Mouse (Mus musculus) left cerebral cortex, postnatal 10 days (tissue): ENCODE measurements around the gene Myo16. TPM values are rescaled to one million over a fixed set of nuclear protein-coding genes. Genes with fewer than 3 reads are reported as not detected.

Experiments used
- DNase-seq, 2 experiments: peaks; one replicate each; pipeline ENCODE4 v3.0.0; 2021 to 2022; ENCODE audit warnings: low spot score in 2 of 2, mixed read lengths in 1 of 2; ENCODE audit errors: extremely low spot score in 1 of 2
- intact Hi-C: fragments of 180-260 bp; cut with DNase I; formaldehyde crosslinking; loops from one replicate; pipeline ENCODE4 v1.15.1; 2025
- total RNA-seq, 2 experiments: library from RNA; stranded (reverse); gene quantifications; 2 replicates each; pipeline ENCODE4 v1.2.3; 2021

Myo16 gene
- 100 to 1,000 TPM in 1 of 2 experiments, 10 to 100 TPM in 1; 92.5 to 107 TPM for total RNA-seq

DNA sequence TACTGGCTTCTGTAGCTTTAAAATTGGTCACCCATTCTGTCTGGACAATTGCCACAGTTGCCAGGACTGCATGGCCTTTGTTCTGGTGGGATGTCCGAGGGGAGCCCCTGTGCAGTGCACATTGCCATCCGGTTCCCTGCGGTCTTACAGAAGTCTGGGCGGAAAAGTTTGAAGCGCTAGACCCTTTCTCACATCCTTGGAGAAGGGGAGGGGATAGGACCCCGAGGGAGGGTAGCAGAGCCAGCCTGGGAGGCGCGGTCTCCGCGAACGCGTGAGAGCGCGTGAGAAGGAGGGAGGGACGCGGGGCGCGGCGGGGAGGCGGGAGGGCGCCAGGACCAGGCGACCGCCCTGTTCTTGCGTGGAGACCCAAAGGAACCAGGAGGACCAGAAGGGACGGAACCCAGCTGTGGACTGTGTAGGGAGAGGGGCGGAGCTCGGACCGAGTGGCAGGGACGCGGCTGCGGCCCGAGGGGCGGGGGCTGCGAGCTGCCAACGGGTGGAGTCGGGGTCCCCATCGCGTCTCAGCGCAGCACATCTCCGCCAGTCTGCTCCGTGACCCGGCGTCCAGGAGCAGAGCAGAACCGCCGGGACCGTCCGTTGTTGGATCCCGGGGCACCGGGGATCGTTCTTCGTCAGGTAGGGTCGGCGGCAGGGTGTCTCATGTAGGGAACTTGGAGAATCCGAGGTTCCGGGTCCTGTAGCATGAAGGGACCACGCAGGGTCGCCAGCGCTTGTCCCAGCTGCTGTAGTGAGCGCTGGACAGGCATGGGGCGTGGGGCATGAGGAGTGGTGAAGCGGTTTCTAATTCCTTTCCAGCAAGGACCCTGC is at the start of gene Myo16:
Gene Myo16 (plus strand): TSS at position 301 of the 828 bp plus-strand sequence.
- peak; percentile 28 to 59 for DNase-seq
- intact Hi-C loops: loop anchor here (5.0 kb wide), 1 partner anchor 102 kb away; no protein-coding TSS in a partner anchor

DNA sequence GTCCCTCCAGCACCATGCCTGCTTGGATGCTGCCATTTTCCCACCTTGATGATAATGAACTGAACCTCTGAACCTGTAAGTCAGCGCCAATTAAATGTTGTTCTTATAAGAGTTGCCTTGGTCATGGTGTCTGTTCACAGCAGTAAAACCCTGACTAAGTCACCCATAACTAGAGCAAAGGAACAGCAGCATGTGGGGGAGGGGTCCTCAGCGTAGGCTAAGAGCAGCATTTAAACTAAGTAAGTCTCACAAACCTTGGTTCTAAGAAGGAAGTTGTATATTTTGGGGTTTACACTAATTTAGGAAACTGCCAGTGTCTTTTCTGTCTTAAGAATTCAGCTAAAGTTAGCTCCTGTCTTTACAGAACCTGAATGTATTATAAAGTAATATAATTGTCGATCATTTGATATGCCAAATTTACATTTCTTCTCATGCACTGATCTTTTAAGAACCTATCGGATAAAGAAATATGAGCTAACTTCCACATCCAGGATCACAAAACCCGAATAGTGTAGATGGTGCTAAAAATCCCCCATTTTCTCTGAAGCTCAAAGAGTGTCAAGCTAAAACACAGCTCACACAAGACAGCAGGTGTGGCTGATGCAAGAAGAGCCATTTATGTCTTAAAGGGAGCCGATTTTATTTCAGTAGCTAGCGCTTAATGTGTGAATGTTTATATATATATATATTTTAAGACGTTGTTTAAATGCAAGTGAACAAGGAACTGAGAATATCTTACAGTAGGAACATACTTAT is 45.0 kb upstream of the Myo16 start:
- intact Hi-C loops: no loop called here

DNA sequence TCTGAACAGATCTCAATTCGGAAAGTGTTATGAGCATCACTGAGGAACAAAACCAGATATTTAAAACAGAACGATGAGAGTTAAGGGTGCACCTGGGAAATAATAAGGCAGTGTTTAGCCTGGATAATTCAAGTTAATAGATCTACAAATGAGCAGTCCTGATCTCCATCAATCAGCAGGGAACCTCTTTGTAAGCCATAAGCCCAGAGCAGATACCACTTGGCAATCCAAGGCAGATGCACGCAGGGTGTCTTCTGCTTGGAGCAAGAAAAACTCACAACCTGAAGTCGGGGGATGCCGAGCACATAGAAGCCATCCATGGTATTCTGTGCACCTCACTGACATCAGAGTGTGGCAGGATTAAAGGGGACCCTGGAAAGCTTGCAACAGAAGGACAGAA is 31.0 kb upstream of the Myo16 start:
- intact Hi-C loops: no loop called here
- no peak for DNase-seq

More for the DNA sequence above, 45.0 kb upstream of the Myo16 start:
- no peak for DNase-seq

DNA sequence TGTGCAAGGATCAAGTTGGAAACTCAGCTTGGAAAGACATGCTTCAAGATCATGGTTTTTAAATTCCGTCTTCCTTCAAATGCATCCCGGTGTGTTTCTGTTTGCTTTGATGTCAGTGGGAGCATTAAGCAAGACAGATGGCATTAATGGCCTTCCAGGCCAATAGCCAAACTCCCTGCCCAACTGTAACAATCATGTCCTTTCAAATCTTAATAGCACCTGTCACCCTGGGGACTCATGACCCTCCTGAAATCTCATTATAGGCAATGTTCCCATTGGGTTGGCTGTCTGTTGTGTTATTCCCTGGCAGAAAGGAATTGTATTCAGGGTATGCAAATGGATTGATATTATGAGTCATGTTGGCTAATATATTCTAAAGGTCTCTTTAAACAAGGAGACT is 30.3 kb upstream of the Myo16 start:
- no peak for DNase-seq
- intact Hi-C loops: no loop called here

DNA sequence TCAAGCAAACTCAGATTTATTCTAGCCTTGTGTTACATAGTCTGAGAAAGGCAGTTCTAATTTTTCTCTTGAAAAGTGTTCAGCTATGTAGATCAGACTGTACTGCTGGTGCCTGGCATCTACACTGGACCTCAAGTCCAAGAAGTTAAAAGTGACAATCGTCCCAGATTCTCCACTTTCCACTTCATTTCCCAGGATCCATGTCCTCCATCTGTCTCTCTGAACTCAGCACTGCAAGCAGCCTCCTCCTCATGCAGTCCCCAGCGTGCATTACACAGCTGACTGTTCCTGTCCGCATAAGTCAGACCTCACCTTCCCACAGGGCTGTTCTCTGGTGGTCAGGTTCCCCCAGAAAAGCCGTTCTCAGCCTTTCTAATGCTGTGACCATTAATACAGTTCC is 28.0 kb upstream of the Myo16 start:
- DNase-seq: no peak
- intact Hi-C loops: no loop called here

DNA sequence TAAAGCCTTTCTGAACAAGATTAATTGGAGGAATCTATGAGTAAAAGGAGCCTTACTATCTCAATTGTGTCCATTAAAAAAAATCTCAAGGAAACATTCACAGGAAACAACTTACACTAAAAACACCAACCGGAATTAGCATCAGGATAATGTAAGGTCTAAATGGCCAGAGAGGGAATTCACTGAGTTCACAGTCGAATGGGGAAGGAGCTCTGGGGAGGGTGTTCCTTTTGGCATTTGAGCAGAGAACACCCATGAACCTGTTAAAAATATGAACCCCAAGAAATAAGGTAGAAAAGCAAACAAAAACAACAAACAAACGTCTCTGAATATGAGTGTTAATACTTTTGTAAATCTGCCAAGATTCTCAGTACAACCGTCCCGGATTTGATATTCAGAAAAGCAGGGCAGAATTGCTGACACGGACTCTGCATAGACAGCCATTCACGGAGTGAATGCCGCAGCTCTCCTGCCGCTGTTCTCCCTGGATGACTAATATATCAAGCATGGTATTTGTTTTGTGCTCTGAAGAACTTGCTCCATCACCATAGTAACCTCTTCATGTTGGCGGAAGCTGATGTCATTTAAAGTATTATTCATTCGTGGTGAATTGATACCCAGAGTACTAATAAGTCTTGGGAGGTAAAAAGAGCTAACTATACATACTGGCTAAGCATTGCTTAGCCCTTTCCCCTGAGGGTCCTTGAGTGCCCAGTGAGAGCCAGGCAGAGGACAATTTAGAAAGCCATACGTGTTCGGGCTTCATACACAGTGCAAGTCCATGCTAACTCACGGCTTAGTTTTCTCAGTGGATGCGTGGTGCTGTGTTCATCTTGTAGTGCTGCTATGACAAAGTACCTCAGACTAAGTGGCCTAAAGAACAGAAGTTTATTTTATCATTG is 22.9 kb upstream of the Myo16 start:
- intact Hi-C loops: no loop called here
- DNase-seq: no peak

DNA sequence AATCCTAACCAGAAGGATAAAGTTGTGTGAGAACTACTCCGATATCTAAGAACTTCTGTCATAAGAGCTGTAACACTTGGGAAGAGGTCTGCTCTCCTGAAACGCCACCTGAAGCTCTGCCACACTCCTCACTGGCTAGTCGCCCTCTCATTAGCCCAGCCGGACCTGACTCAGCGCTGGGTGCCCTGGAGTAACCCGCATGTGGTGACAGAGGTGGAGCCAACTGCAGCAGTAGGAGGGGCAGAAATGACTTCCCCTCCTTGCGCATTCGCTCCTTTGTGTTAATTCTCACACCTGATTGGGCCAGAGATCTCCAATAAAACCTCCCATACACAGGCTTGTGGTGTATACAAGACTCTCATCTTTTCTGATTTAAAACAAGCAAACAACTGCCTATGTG is 14.2 kb upstream of the Myo16 start:
- intact Hi-C loops: no loop called here
- no peak for DNase-seq

DNA sequence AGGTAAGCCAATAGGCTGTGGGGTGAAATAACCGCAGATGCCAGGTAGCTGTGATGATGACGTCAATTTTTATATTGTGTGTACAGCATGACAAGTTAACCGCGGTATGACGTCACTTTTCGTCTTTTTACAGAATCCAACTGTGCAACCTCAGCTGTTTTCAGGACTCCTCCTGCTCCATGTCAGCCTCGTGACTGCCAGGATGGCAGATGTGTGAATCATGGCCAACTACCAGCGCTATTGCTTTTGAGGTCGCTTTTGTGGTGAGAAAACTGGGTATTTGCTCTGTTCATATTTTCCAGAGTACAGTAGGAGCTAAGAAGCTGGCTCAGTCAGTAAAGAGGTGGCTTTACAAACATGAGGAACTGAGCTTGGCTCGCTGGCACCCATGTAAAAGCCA is 9.8 kb upstream of the Myo16 start:
- DNase-seq: no peak
- intact Hi-C loops: no loop called here

DNA sequence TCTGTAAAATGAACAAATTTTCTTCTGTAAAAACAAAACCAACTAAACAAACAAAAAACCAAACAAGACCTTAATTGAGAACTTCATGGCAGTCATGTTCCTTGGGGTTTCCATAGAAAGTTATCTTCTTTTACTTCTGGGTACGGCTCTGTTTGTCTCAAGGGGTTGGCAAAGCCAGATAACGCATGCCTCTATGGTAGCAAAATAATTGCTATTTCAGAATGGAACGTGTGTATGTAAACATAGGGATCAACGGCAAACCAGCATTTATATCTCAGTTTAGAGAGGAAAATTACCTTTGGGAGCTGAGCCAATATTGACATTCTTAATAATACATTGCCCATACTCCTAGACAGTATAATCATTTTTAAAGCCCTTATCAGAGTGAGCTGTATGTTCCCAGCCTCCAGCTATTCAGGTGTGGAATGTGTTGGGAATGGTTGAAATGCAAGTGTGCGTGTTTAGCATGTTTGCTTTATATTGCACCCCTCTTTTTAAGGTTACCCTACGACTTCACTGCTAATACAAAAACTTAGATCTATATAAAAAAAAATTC is 1.9 kb upstream of the Myo16 start:
- intact Hi-C loops: loop anchor here (5.0 kb wide), 1 partner anchor 99 kb away; no protein-coding TSS in a partner anchor
- DNase-seq: no peak

DNA sequence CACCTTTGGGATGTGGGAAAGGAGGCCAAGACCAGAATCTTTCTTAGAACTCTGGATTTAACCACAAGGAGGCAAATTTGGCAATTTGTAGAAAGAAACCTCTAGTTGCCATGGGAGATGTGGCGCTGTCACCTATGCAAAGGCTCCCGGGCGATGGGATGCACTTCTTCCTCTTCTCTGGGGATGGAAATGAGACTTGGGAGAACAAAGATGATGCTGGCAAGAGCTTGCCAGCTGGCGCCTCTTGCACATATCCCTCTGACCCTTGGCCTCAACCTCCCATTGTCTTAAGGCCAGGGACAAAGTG is 681 bp downstream of the Myo16 start:
- intact Hi-C loops: loop anchor here (5.0 kb wide), 1 partner anchor 102 kb away; no protein-coding TSS in a partner anchor
- DNase-seq: no peak

DNA sequence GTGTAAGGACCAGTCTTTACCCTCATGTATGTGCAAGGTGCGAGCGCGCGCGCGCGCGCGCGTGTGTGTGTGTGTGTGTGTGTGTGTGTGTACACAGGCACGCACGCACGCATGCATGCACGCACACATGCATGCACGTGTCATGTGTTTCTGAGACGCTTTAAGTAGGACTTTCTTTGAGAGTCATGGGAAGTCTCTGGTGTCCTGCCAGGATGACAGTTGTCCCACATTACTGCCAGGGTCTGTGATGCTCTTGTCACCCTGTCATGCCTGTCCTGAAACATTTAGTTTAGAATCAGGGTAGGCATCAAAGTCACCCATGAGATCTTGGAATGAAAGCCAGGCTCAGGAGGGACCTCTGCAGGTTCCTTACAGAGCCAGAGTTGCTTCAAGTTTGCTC is 1.4 kb downstream of the Myo16 start:
- DNase-seq: no peak
- intact Hi-C loops: no loop called here

DNA sequence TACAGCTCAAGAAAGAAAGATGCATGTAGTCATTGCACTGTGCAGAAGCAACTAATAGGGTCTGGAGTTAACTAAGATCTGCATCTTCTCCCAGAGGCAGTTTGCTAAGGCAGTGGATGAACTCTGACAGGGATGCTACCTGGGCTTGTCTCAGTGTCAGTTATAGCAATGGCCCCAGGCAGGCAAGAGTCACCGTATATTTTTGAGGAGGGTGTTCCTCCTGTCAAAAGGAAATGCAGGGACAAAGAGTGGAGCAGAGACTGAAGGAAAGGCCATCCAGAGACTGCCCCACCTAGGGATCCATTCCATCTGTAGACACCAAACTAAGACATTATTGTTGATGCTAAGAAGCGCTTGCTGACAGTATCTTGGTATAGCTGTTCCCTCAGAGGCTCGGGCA is 7.4 kb downstream of the Myo16 start:
- intact Hi-C loops: no loop called here
- DNase-seq: no peak

DNA sequence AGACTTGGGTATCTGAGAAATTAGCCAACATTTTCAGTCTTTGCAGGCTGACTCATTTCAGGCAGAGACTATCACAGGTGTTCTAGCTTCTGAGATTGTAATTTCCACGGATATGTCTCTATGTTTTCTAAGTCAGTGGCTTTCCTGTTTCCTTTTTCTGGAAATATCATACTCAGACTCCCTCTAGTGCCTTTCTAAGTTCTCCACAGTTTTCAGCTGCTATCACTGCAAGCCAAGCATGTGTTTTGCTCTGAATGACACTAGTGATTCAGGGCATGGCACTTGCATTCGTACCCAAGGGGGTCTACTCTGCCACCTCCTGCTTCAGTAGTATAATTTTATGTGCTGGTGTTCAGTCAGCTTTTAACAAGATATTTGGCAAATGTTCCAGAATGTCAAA is 11.2 kb downstream of the Myo16 start:
- intact Hi-C loops: no loop called here
- no peak for DNase-seq

DNA sequence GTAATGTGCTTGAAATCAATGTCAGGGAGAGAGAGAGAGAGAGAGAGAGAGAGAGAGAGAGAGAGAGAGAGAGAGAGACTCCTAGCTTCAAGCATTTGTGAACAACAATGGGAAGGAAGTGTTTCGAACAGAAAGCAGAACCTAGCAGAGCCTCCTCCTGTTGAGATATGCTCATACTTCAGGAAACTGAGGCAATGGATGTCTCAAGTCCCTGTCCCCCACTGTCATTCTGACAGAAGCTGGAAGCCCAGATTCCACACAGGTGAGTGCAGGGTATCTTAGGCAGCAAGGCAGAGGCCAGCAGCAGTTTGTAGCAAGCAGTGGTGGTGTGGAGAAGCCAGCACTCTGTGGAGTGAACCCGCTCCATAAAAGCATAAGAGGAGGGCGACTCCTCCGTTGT is 14.6 kb downstream of the Myo16 start:
- intact Hi-C loops: no loop called here

DNA sequence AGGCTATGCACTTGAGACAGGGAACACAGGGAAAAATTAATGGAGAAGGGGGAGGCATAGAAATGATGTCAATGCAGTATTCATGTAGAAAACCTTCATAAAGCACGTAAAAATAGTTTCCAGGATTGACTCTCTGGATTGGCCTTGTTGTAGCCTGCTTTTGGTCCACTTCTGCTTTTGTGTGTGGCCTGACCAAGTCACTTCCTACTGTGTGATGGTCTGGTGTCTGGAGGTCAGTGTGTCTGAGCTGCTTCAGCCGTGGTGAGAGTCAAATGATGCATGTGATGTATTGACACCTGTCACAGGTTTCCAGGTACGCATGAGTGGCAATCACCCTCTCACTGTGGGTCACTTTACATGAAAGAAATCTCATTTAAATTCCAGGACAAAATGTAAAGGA is 16.2 kb downstream of the Myo16 start:
- no peak for DNase-seq
- intact Hi-C loops: no loop called here

More for the DNA sequence above, 14.6 kb downstream of the Myo16 start:
- no peak for DNase-seq

DNA sequence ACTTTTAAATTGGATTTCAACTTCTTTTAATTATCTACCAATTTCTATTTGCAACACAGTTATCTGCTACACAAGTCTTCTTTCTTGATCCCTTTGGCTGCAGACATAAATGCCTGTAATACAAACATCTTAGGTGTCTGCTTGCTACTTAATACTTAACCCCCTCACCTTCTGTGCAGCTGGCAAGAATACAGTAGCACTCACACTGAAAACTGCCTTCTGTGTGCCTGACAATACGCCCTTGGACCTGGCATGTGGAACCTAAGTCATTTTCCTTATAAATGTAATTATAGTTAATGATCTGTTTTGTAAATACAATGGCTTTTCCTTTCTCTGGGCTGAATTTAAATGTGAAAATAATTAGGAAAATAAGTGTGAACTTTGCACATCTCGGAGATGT is 17.6 kb downstream of the Myo16 start:
- intact Hi-C loops: no loop called here
- DNase-seq: no peak

DNA sequence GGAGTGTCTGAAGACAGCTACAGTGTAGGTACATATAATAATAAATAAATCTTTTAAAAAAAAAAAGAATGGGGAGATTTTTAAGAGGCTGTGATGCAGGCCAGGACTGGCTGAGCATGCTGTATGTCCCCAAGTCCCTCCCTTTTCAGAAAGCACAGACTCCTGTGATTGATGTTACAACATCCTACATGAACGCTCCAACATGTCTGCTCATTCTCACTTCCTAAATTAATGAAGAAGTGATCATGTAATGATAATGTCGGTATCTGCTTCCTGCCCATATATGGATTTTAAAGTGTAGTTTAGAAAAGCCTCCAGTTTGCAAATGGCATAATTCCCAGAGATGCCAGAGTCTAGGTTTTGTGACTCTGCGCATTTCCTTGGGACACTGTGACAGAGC is 18.6 kb downstream of the Myo16 start:
- no peak for DNase-seq
- intact Hi-C loops: no loop called here

DNA sequence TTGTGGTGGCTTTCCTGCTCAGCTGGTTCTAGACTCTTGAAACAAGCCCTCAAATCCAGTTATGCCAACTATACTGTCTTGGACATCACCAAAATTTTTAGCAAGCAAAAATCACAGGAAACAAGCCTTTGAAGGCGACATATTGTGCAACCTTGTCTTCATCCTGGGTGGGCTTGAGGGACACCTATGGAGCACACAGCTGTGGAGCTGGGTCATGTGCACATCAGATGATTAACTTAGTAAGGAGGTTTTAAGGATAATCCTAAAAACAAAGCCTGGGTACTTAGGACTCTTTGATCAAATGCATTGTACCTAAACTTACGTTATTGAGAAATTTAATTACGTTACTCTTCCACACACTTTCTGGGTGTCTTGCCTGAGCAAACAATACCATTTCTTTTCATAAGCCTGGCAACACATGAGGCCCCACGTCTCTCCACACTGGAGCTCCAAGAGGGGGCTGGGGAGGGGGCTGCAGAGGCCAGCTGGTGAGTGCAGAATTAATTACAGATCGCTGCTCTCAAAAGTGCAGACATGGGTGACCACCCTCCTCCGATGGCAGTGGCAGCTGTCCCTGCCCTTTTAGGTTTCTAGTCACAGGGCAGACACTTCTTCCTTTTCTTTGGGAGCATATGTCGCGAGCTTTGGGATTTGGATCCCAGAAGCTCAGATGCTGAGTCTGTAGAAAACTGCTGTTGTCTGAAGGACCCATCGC is 19.5 kb downstream of the Myo16 start:
- DNase-seq: no peak
- intact Hi-C loops: no loop called here
